Mouse (Mus musculus) heart, embryonic 11.5 days (tissue): Measurements from ENCODE around the gene Slit1. TPM values are rescaled to one million over a fixed set of nuclear protein-coding genes. Genes with fewer than 3 reads are reported as not detected.

Experiments used
- ATAC-seq: fragments of 200-750 bp; cut with Nextera tagmentation; replicated peaks from 2 replicates; pipeline ENCODE4 v1.8.0; 2017; ENCODE audit warnings: moderate library complexity; ENCODE audit not compliant: insufficient number of reproducible peaks, low FRiP score, low TSS enrichment
- H3K27ac ChIP-seq: fragments of 300-500 bp; sonication (generic); 2 replicates; pipeline ENCODE4 v1.5.1; 2014; ENCODE audit warnings: mild to moderate bottlenecking, low read depth, low read length
- H3K27me3 ChIP-seq: fragments of 300-500 bp; sonication (generic); 2 replicates; pipeline ENCODE4 v1.6.1; 2014; ENCODE audit warnings: mild to moderate bottlenecking, low read length, mixed read lengths; ENCODE audit not compliant: control insufficient read depth, insufficient read depth
- H3K36me3 ChIP-seq: fragments of 300-500 bp; sonication (generic); 2 replicates; pipeline ENCODE4 v1.6.1; 2014; ENCODE audit warnings: mild to moderate bottlenecking, low read length, moderate library complexity, mixed read lengths; ENCODE audit not compliant: control insufficient read depth, insufficient read depth
- H3K4me1 ChIP-seq: fragments of 300-500 bp; sonication (generic); 2 replicates; pipeline ENCODE4 v1.6.1; 2014; ENCODE audit warnings: low read length; ENCODE audit not compliant: control insufficient read depth, insufficient read depth
- H3K4me2 ChIP-seq: fragments of 300-500 bp; sonication (generic); 2 replicates; pipeline ENCODE4 v1.6.1; 2014; ENCODE audit warnings: mild to moderate bottlenecking, moderate library complexity
- H3K4me3 ChIP-seq: fragments of 300-500 bp; sonication (generic); 2 replicates; pipeline ENCODE4 v1.5.1; 2014; ENCODE audit warnings: low read depth, low read length
- H3K9ac ChIP-seq: fragments of 300-500 bp; sonication (generic); 2 replicates; pipeline ENCODE4 v1.6.1; 2014; ENCODE audit warnings: mild to moderate bottlenecking, low read depth, low read length, moderate library complexity
- H3K9me3 ChIP-seq: fragments of 300-500 bp; sonication (generic); replicated peaks from 2 replicates; pipeline ENCODE4 v1.6.1; 2016; ENCODE audit warnings: low read length; ENCODE audit not compliant: control insufficient read depth
- WGBS: fragments of 180-500 bp; shearing (Covaris S2); extraction: QIAGEN DNeasy Blood & Tissue Kit; methylation state at CpG from one replicate; pipeline ENCODE4 v1.1.7; 2014; ENCODE audit not compliant: insufficient replicate concordance; 5-methylcytosine and 5-hydroxymethylcytosine counted together
- polyA plus RNA-seq: library from polyadenylated mRNA; unstranded; fragments of >200 nt; fragmentation: Nextera tagmentation; extraction: Ambion mirVana; gene quantifications from 2 replicates; pipeline ENCODE4 v1.2.1, GENCODE M21; 2014

The Slit1 gene
- polyA plus RNA-seq, 1 experiment from 2014 or later, result 0.11 TPM

GRCm38 (mm10) chr19:41600647-41601046, 142.8 kb downstream of the Slit1 start:
- 64% methylated on average over 11 of the region's 11 CpGs for WGBS
- ATAC-seq, result no peak
- H3K36me3 ChIP-seq, result no peaks in the 10 kb centered on the region
- H3K4me3 ChIP-seq, result no peak overlapping the region
- H3K27me3 ChIP-seq, result no peaks in the 10 kb centered on the region
- peaks cover 9% of the 10 kb centered on the region; the same call in 1 of the 2 replicates for H3K4me1 ChIP-seq
- H3K4me2 ChIP-seq, result no peak overlapping the region
- no peak overlapping the region for H3K9ac ChIP-seq
- H3K9me3 ChIP-seq, result no peaks in the 10 kb centered on the region
- H3K27ac ChIP-seq, result no peak overlapping the region

- H3K4me1 ChIP-seq, result peaks cover 13% of the 10 kb centered on the region
- H3K9ac ChIP-seq, result no peak overlapping the region
- H3K4me3 ChIP-seq, result no peak overlapping the region
- H3K27ac ChIP-seq, result no peak overlapping the region
- 71% methylated on average over 6 of the region's 6 CpGs for WGBS
- no peaks in the 10 kb centered on the region; the same call in 1 of the 2 replicates for H3K36me3 ChIP-seq
- no peak for ATAC-seq
- H3K4me2 ChIP-seq, result no peak overlapping the region
- H3K27me3 ChIP-seq, result no peaks in the 10 kb centered on the region
- H3K9me3 ChIP-seq, result no peaks in the 10 kb centered on the region
Observed at GRCm38 (mm10) chr19:41597170-41597894, 146.1 kb downstream of the Slit1 start.

GRCm38 (mm10) chr19:41591808-41592207, 151.7 kb downstream of the Slit1 start:
- 53% methylated on average over 12 of the region's 12 CpGs for WGBS
- H3K4me3 ChIP-seq, result no peak overlapping the region

GRCm38 (mm10) chr19:41589681-41590080, 153.8 kb downstream of the Slit1 start:
- Histone ChIP-seq H3K4me2 (no peak overlapping the region), H3K9me3 (no peaks in the 10 kb centered on the region), H3K4me3 (no peak overlapping the region), H3K27me3 (no peaks in the 10 kb centered on the region), H3K9ac (no peak overlapping the region), H3K36me3 (no peaks in the 10 kb centered on the region; the same call in 1 of the 2 replicates), H3K27ac (no peak overlapping the region), H3K4me1 (peaks cover 2% of the 10 kb centered on the region; the same call in 1 of the 2 replicates)
- 90% methylated on average over 8 of the region's 8 CpGs for WGBS
- ATAC-seq, result no peak

More at GRCm38 (mm10) chr19:41591808-41592207, 151.7 kb downstream of the Slit1 start:
- Histone ChIP-seq H3K27me3 (no peaks in the 10 kb centered on the region), H3K4me2 (no peak overlapping the region), H3K4me1 (peaks cover 12% of the 10 kb centered on the region), H3K9me3 (no peaks in the 10 kb centered on the region), H3K36me3 (no peaks in the 10 kb centered on the region; the same call in 1 of the 2 replicates), H3K9ac (no peak overlapping the region), H3K27ac (no peak overlapping the region)
- ATAC-seq, result no peak

- no peak overlapping the region for H3K4me2 ChIP-seq
- H3K27ac ChIP-seq, result no peak overlapping the region
- no peak overlapping the region for H3K9ac ChIP-seq
- peaks cover 2% of the 10 kb centered on the region; the same call in 1 of the 2 replicates for H3K4me1 ChIP-seq
- H3K27me3 ChIP-seq, result no peaks in the 10 kb centered on the region
- ATAC-seq, result no peak
- peaks cover 1% of the 10 kb centered on the region; the same call in 1 of the 2 replicates for H3K36me3 ChIP-seq
- WGBS, result 80% methylated on average over 7 of the region's 7 CpGs
- no peaks in the 10 kb centered on the region for H3K9me3 ChIP-seq
- H3K4me3 ChIP-seq, result no peak overlapping the region
Observed at GRCm38 (mm10) chr19:41589026-41589425, 154.4 kb downstream of the Slit1 start.

- Histone ChIP-seq H3K4me2 (no peak overlapping the region), H3K4me3 (no peak overlapping the region), H3K27ac (no peak overlapping the region), H3K27me3 (no peaks in the 10 kb centered on the region), H3K9ac (no peak overlapping the region), H3K36me3 (peaks cover 7% of the 10 kb centered on the region; the same call in 1 of the 2 replicates), H3K9me3 (no peaks in the 10 kb centered on the region), H3K4me1 (peaks cover 2% of the 10 kb centered on the region; the same call in 1 of the 2 replicates)
- no peak for ATAC-seq
- 88% methylated on average over 20 of the region's 20 CpGs for WGBS
Observed at GRCm38 (mm10) chr19:41587431-41588222, 155.8 kb downstream of the Slit1 start.

- no peak overlapping the region for H3K4me3 ChIP-seq
- ATAC-seq, result no peak
- H3K9me3 ChIP-seq, result no peaks in the 10 kb centered on the region
- H3K4me2 ChIP-seq, result no peak overlapping the region
- H3K27ac ChIP-seq, result no peak overlapping the region
- 94% methylated on average over 10 of the region's 10 CpGs for WGBS
- H3K36me3 ChIP-seq, result peaks cover 9% of the 10 kb centered on the region; the same call in 1 of the 2 replicates
- peaks cover 2% of the 10 kb centered on the region; the same call in 1 of the 2 replicates for H3K4me1 ChIP-seq
- H3K9ac ChIP-seq, result no peak overlapping the region
- no peaks in the 10 kb centered on the region for H3K27me3 ChIP-seq
Observed at GRCm38 (mm10) chr19:41586752-41587151, 156.7 kb downstream of the Slit1 start.

GRCm38 (mm10) chr19:41582918-41583514, 160.4 kb downstream of the Slit1 start:
- no peaks in the 10 kb centered on the region for H3K27me3 ChIP-seq
- no peak overlapping the region for H3K4me3 ChIP-seq
- no peak overlapping the region for H3K4me2 ChIP-seq
- no peaks in the 10 kb centered on the region for H3K4me1 ChIP-seq
- no peaks in the 10 kb centered on the region for H3K9me3 ChIP-seq
- no peak overlapping the region for H3K27ac ChIP-seq
- H3K9ac ChIP-seq, result no peak overlapping the region
- WGBS, result 90% methylated on average over 5 of the region's 5 CpGs
- peaks cover 9% of the 10 kb centered on the region; the same call in 1 of the 2 replicates for H3K36me3 ChIP-seq
- no peak for ATAC-seq
